Mouse (Mus musculus) thymus, adult 2 months (tissue): ENCODE data around the gene Pced1a. TPM values are rescaled to one million over a fixed set of nuclear protein-coding genes. Genes with fewer than 3 reads are reported as not detected.
"Not testable (repeated sequence)": the region's sequence is repeated elsewhere in the genome, so short reads cannot be mapped to it uniquely, and the experiment has no call there.

Experiments
- DNase-seq: peaks from one replicate; pipeline ENCODE4 v3.0.0; 2021
- H3K27ac ChIP-seq: fragments of 200-500 bp; 2 replicates; pipeline ENCODE4 v1.5.1; 2012; ENCODE audit warnings: low read length, control low read depth; ENCODE audit not compliant: control insufficient read depth, insufficient read depth
- H3K27me3 ChIP-seq: fragments of 200-500 bp; 2 replicates; pipeline ENCODE4 v1.6.1; 2012; ENCODE audit warnings: mild to moderate bottlenecking, low read length, moderate library complexity, mixed read lengths; ENCODE audit not compliant: control insufficient read depth, insufficient read depth
- H3K36me3 ChIP-seq: fragments of 200-500 bp; 2 replicates; pipeline ENCODE4 v1.6.1; 2012; ENCODE audit warnings: mild to moderate bottlenecking, low read length, moderate library complexity; ENCODE audit not compliant: control insufficient read depth, insufficient read depth
- H3K4me1 ChIP-seq: fragments of 200-500 bp; replicated peaks from 2 replicates; pipeline ENCODE4 v1.6.1; 2012; ENCODE audit warnings: low read length; ENCODE audit not compliant: control insufficient read depth, insufficient read depth
- H3K4me3 ChIP-seq: fragments of 200-500 bp; 2 replicates; pipeline ENCODE4 v1.5.1; 2012; ENCODE audit warnings: mild to moderate bottlenecking, low read length, control low read depth, moderate library complexity; ENCODE audit not compliant: control insufficient read depth, insufficient read depth
- CTCF ChIP-seq: fragments of 200-500 bp; IDR thresholded peaks from 2 replicates; pipeline ENCODE4 v1.5.1; 2012; ENCODE audit warnings: mild to moderate bottlenecking, control low read depth, low read length, moderate library complexity, borderline replicate concordance; ENCODE audit not compliant: control insufficient read depth, poor library complexity, insufficient read depth; ENCODE audit errors: extremely low read depth
- POLR2A ChIP-seq: fragments of 200-500 bp; IDR thresholded peaks from 2 replicates; pipeline ENCODE4 v1.6.1; 2012; ENCODE audit warnings: mild to moderate bottlenecking, low read length, control low read depth, moderate library complexity; ENCODE audit not compliant: control insufficient read depth, poor library complexity, insufficient read depth; ENCODE audit errors: extremely low read depth
- WGBS: fragments of 180-500 bp; shearing (Covaris S2); methylation state at CpG from one replicate; pipeline ENCODE4 v1.1.7; 2018; 5-methylcytosine and 5-hydroxymethylcytosine counted together
- polyA plus RNA-seq: library from polyadenylated mRNA; depleted of rRNA; stranded (reverse); fragments of >200 nt; gene quantifications from 2 replicates; pipeline ENCODE4 v1.2.3, GENCODE M21; 2012; rRNA removed

Gene Pced1a
- polyA plus RNA-seq, 1 experiment: 44.7 TPM

- Histone ChIP-seq H3K4me1 (peaks cover 13% of the 10 kb centered on the region), H3K4me3 (no peak overlapping the region), H3K27me3 (no peaks in the 10 kb centered on the region), H3K27ac (no peak overlapping the region), H3K36me3 (no peaks in the 10 kb centered on the region)
- WGBS: 60% methylated on average over 1 of the region's 1 CpGs
- TF ChIP-seq POLR2A (no peak), CTCF (no peak)
- DNase-seq: no peak
These were observed 38.3 kb downstream of the Pced1a start for GRCm38 (mm10) chr2:130386212-130386611.

DNA sequence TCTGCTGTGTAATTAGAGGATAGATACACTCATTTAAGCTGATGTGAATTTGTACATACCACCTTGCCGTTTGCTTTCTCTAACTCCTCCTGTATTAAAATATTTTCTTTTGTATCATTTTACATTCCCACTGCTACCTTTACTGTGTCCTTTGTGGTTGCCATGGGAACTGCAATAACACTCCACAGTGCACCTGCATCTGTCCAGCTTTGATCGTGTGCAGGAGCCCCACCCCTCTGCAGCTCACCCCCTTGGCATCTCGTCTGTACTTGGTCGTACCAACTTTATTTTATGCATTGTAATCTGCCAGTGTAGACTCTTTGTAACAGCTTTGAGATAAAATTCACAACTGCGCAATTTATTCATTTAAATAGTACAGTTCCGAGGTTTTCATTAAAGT lies 40.6 kb downstream of the Pced1a start:
- Histone ChIP-seq H3K27me3 (no peaks in the 10 kb centered on the region), H3K4me1 (peaks cover 2% of the 10 kb centered on the region; the same call in 1 of the 2 replicates), H3K36me3 (no peaks in the 10 kb centered on the region), H3K27ac (no peak overlapping the region), H3K4me3 (no peak overlapping the region)
- TF ChIP-seq CTCF (no peak), POLR2A (no peak)
- WGBS: 51% methylated on average over 6 of the region's 6 CpGs
- DNase-seq: peak; percentile 33

DNA sequence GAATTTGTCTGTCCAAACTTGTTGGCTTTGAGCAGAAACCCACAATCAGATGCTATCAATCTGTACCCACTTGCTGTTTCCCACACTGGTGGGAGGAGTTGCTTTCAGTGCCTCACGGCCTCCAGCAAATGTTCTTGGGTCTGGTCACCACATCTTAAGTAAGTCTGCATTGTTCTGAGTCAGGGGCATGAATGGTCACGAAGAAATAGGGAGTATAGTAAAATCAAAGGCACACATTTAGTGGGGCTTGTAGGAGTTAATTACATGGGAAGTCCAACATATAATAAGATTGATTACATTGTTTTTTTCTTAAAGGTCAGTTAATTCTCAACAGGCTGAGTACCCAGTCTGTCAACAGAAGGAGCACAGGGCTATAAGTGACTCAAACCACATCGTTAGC lies 41.3 kb downstream of the Pced1a start:
- 49% methylated on average over 3 of the region's 3 CpGs for WGBS
- TF ChIP-seq POLR2A: no peak
- Histone ChIP-seq H3K27me3 (no peaks in the 10 kb centered on the region), H3K36me3 (no peaks in the 10 kb centered on the region), H3K27ac (no peak overlapping the region), H3K4me1 (peaks cover 2% of the 10 kb centered on the region; the same call in 1 of the 2 replicates), H3K4me3 (no peak overlapping the region)
- DNase-seq: no peak

DNA sequence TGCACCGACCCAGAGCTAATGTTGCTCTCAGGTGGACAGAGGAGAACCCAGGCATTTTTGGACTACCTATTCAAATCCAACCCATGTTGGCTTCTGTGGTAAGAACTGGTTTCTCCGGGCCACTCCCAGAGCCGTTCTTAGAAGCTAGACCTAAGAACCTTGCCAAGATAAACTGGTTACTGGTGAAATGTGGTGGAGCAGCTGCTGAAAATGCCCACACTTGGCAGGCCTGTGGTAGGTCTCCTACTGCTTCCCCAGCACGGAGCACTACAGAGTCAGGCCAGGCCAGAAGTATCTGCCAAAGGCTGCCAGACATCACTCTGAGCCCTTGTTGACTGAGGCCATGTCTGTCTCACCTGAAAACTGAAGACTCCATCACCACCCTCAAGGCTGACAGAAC lies 49.5 kb downstream of the Pced1a start:
- TF ChIP-seq CTCF: no peak
- TF ChIP-seq POLR2A: no peak
- H3K4me3 ChIP-seq: no peak overlapping the region
- 85% methylated on average over 4 of the region's 4 CpGs for WGBS
- no peaks in the 10 kb centered on the region for H3K36me3 ChIP-seq
- no peaks in the 10 kb centered on the region for H3K27me3 ChIP-seq
- DNase-seq: no peak
- no peak overlapping the region for H3K27ac ChIP-seq
- H3K4me1 ChIP-seq: no peaks in the 10 kb centered on the region

DNA sequence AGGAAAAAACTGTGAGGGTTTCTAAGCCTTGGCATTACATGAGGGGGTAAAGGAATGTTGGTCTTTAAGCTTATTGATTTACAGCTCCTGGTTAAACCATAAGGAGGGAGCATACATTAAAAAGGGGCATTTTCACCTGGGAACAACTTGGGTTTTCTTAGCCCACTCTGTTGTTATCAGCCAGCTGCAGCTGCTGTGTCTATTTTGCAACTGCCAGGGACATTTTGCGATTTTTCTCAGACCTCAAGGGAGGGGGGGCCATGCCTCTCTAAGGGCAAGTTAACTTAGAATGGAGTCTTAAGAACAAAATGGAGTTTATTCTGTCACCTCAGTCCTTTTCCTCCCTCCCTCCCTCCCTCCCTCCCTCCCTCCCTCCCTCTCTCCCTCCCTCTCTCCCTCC lies 51.5 kb downstream of the Pced1a start:
- DNase-seq, H3K4me3 ChIP-seq, H3K27ac ChIP-seq, H3K36me3 ChIP-seq, H3K4me1 ChIP-seq, H3K27me3 ChIP-seq: not testable (repeated sequence)
- 14% methylated on average over 1 of the region's 1 CpGs for WGBS

DNA sequence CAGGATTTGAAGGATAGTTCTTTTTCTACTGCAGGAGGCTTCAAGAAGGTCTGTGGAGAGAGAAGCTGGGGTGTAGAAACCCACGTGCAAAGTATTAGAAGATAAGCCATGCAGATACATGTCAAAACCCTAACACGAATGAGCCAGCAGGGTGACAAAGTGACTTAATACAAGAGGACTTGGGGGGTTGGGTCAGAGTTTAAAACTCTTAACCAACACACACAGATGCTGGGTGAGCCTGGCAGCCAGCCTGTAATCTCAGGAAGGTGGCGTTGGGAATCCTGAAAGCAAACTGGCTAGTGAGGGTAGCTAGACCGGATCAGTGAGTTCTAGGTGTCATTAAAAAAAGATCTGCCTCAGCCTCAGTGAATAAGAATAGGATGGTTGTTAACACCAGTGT lies 57.1 kb downstream of the Pced1a start:
- 69% methylated on average over 4 of the region's 4 CpGs for WGBS
- DNase-seq: no peak
- Histone ChIP-seq H3K36me3 (no peaks in the 10 kb centered on the region), H3K4me1 (no peaks in the 10 kb centered on the region; the same call in 1 of the 2 replicates), H3K27me3 (peaks cover 6% of the 10 kb centered on the region; the same call in 1 of the 2 replicates), H3K27ac (no peak overlapping the region), H3K4me3 (no peak overlapping the region)
- TF ChIP-seq POLR2A: no peak
- no peak for TF ChIP-seq CTCF

Other genes starting within 250 kb of the Pced1a start
- 476 and 492 TPM in 2 replicates for gene Snrpb, start 245.3 kb downstream of the Pced1a start, polyA plus RNA-seq
- not detected in 2 replicates for gene Tmc2, start 229.5 kb downstream of the Pced1a start, polyA plus RNA-seq
- 214 and 223 TPM in 2 replicates for gene Nop56, start 150.3 kb downstream of the Pced1a start, polyA plus RNA-seq
- 205 and 237 TPM in 2 replicates for gene Idh3b, start 140.2 kb downstream of the Pced1a start, polyA plus RNA-seq
- 0.69 and 0.78 TPM in 2 replicates for gene Ebf4, start 129.5 kb downstream of the Pced1a start, polyA plus RNA-seq
- 7.2 and 9.6 TPM in 2 replicates for gene Cpxm1, start 27.1 kb downstream of the Pced1a start, polyA plus RNA-seq
- not detected in 2 replicates for gene Gm28372, start 19.5 kb downstream of the Pced1a start, polyA plus RNA-seq
- 0.26 TPM in 1 of 2 replicates, not detected in the other for gene 1700020A23Rik, start 19.4 kb downstream of the Pced1a start, polyA plus RNA-seq
- gene Tmem239, start 18.2 kb downstream of the Pced1a start, polyA plus RNA-seq: not detected in 2 replicates
- 189 and 213 TPM in 2 replicates for gene Vps16, start 362 bp downstream of the Pced1a start, polyA plus RNA-seq
- gene Ptpra, start 25.6 kb upstream of the Pced1a start, polyA plus RNA-seq: 109 and 113 TPM in 2 replicates
- 112 and 117 TPM in 2 replicates for gene Mrps26, start 139.0 kb upstream of the Pced1a start, polyA plus RNA-seq
- gene Oxt, start 151.5 kb upstream of the Pced1a start, polyA plus RNA-seq: 2.3 and 3.9 TPM in 2 replicates
- 1.9 and 2.9 TPM in 2 replicates for gene Avp, start 157.9 kb upstream of the Pced1a start, polyA plus RNA-seq
- 3.7 and 4.3 TPM in 2 replicates for gene Fastkd5, start 205.3 kb upstream of the Pced1a start, polyA plus RNA-seq
- 10.7 and 11.8 TPM in 2 replicates for gene Ubox5, start 205.3 kb upstream of the Pced1a start, polyA plus RNA-seq
- gene Lzts3, start 218.1 kb upstream of the Pced1a start, polyA plus RNA-seq: 7.6 and 9.2 TPM in 2 replicates
- 40.9 and 53.0 TPM in 2 replicates for gene Ddrgk1, start 240.0 kb upstream of the Pced1a start, polyA plus RNA-seq
- gene Itpa, start 242.9 kb upstream of the Pced1a start, polyA plus RNA-seq: 42.9 and 43.3 TPM in 2 replicates